Mouse (Mus musculus): ENCODE measurements around the gene Nup210. TPM values are rescaled to one million over a fixed set of nuclear protein-coding genes. Genes with fewer than 3 reads are reported as not detected.

Gene Nup210
- polyA plus RNA-seq, 1 experiment from 2014 or later, result 24.0 TPM

DNA sequence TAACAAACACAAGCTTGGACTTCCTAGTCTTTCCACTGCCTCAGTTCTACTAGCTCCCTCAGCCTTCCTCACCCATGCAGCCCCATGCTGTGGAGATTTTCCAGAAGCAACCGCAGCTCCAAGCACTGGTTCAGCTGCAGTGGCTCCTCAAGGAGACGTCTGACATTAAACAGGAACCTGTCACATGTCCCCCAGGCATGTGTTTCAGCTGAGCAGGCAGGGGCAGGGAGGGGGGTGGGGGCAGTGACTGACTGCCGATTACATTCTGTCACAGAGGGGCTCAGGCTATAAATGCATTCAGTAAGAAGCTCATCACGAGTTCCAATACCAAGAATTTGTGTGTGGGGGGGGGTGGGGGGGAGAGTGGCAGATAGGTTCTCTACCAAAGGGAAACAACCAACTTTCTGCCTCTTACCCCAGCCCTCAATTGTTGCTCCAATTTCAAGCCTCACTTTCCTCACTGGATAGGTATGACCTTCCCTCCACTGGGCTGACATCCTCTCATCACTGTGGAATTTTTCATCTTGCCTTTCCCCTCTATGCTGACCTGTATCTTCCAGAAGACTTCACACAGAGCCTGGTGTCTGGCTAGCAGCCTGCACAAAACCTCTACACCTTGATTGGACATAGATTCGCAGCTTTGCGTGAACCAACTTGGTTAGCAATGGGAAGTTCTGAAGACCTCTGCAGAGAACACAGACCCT, 71.8 kb downstream of the Nup210 start:
- H3K27ac ChIP-seq, result no peak overlapping the region
- DNase-seq (ENCODE audit: low spot score), result no peak
- peaks cover 70% of the 10 kb centered on the region for H3K36me3 ChIP-seq
- WGBS, result 65% methylated on average over 6 of the region's 6 CpGs
- H3K27me3 ChIP-seq (ENCODE audit: insufficient read depth, poor library complexity, severe bottlenecking), result no peaks in the 10 kb centered on the region
- H3K9me3 ChIP-seq, result no peaks in the 10 kb centered on the region
- no peak overlapping the region for H3K4me3 ChIP-seq
- H3K4me1 ChIP-seq (replicated peaks), result peaks cover 20% of the 10 kb centered on the region; the same call in 1 of the 2 replicates

DNA sequence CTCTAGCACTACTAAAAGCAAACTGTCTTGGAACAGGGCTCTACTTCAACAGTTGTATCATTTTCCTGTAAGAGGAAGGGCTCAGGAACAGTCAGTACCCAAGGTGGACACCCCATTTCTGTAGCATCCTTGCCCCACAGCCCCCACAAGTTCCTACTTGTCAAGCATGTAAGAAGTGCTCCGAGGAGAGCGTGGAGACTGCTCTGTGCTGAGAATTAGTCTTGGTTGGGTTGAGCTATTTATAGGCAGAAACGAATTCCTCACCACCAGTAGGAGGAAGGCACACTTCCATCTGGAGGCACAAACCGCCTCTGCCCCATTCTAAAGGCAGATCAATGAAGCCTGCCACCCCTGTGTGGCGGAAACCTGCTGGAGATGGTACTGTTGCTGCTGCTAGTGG, 75.3 kb downstream of the Nup210 start:
- no peaks in the 10 kb centered on the region for H3K9me3 ChIP-seq
- H3K36me3 ChIP-seq, result peaks cover 82% of the 10 kb centered on the region
- H3K27me3 ChIP-seq (ENCODE audit: insufficient read depth, poor library complexity, severe bottlenecking), result no peaks in the 10 kb centered on the region
- peaks cover 16% of the 10 kb centered on the region; the same call in 1 of the 2 replicates for H3K4me1 ChIP-seq (replicated peaks)
- H3K27ac ChIP-seq, result no peak overlapping the region
- H3K4me3 ChIP-seq, result no peak overlapping the region
- DNase-seq (ENCODE audit: low spot score), result no peak
- WGBS, result 56% methylated on average over 5 of the region's 5 CpGs

DNA sequence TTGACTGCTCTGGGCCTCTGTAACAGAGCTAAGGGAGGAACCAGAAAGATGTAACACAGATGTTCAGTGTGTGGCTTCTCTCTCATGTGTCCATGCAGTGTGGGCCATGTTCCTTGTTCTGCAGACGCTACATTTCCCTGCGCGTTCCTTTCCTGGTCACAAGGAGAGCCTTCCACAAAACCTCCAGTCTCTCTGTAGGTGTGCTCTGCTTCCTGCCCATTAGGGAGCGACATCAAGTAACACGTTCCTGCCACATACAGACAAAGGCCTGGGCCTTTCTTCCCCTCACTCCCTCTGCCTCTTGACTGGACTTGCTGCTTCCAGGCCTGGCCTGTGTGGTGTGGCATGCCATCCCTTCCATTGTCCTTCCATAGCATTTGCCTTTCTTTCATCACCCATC, 88.4 kb downstream of the Nup210 start:
- peaks cover 72% of the 10 kb centered on the region for H3K36me3 ChIP-seq
- 89% methylated on average over 5 of the region's 5 CpGs for WGBS

DNA sequence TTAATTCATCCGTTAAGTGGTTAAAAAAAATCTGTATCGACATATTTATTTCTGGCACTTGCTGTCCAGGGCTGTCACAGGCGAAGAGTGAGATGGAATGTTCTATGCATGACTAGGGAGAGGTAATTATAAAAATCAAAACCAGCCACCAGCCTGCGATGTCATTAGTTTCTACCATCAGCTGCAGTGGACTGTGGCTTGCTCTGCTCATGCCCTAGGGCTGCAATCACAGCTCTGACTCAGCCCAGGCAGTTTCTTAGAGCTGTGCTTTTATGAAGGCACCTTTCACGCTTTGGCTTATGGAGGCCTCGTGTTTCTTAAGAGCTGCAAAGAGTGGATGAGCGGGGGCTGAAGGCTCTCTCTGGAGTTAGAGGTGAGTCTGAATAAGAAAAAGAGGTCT, 95.8 kb downstream of the Nup210 start:
- 85% methylated on average over 7 of the region's 7 CpGs for WGBS
- no peaks in the 10 kb centered on the region for H3K4me1 ChIP-seq (replicated peaks)
- peaks cover 66% of the 10 kb centered on the region for H3K36me3 ChIP-seq
- H3K27me3 ChIP-seq (ENCODE audit: insufficient read depth, poor library complexity, severe bottlenecking), result no peaks in the 10 kb centered on the region
- no peak for DNase-seq (ENCODE audit: low spot score)
- no peak overlapping the region for H3K27ac ChIP-seq
- no peak overlapping the region for H3K4me3 ChIP-seq
- H3K9me3 ChIP-seq, result no peaks in the 10 kb centered on the region

More for the DNA sequence above, 88.4 kb downstream of the Nup210 start:
- Histone ChIP-seq H3K4me3 (no peak overlapping the region), H3K4me1 (replicated peaks) (no peaks in the 10 kb centered on the region), H3K9me3 (no peaks in the 10 kb centered on the region), H3K27ac (no peak overlapping the region), H3K27me3 (ENCODE audit: insufficient read depth, poor library complexity, severe bottlenecking) (no peaks in the 10 kb centered on the region)
- DNase-seq (ENCODE audit: low spot score), result no peak

DNA sequence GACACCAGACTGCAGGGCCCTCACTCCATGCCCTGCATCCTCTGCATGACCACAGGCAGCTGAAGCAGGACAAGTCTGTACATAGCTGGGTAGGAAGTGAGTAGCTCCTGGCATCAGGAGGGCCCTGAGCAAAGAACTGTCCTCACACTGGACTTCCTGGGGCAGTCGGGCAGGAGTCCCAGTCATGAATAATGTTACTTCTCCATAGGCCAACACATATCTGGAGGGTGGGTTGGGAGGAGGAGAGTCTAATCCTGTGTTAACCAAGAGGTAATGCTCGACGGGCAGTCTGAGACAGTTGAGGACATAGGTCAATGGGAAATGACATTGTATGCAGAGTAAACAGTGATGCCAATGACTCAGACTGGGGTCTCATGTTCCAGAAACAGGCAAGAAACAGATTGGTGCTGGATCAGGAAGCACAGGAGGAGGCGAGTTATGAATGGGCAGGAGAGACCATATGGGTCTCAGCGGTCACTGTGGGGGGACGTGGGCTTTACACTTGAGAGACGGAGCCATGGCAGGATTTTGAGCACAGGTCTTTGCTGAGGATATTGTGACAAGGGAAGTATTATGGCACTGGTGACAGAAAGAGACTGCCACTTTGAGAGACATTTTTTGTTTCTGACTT, 99.9 kb downstream of the Nup210 start:
- no peak for DNase-seq (ENCODE audit: low spot score)
- Histone ChIP-seq H3K27ac (no peak overlapping the region), H3K9me3 (no peaks in the 10 kb centered on the region), H3K4me3 (no peak overlapping the region), H3K4me1 (replicated peaks) (peaks cover 20% of the 10 kb centered on the region), H3K27me3 (ENCODE audit: insufficient read depth, poor library complexity, severe bottlenecking) (no peaks in the 10 kb centered on the region), H3K36me3 (peaks cover 64% of the 10 kb centered on the region)
- 89% methylated on average over 7 of the region's 7 CpGs for WGBS

DNA sequence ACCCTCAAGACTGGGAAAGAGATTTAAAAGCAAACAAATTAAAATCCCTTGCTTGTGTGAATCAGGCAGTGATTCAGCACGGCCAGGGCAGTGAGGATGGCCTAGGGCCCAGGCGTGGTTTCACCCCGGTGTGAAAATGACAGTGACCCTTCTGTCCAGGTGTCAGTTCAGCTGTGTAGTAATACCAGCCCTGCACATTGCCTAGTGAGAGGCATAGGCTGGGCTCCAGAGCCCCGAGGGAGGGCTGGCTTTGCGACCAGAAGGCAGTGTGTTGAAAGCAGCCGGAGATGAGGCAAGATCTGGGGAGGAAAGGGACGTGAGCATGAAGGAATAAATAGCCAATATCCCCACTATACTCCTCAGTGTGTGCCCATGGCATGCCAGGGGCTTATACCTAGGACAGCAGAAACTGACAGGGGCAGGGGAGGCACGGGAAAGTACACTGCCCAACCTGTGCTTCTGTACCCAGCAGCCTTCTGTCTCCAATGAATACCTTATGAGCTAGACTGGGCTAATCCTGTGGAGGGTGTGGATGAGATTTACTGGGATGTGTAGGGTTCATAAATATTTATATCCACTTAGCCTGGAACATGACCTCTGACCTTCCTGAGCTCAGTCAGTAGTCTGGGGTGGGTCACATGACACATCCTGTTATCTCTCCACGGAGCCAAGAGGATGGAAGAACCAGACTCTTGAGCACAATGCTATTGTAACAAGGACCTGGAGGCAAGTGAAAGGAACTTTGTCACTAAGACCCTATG, 102.3 kb downstream of the Nup210 start:
- H3K4me1 ChIP-seq (replicated peaks), result peaks cover 20% of the 10 kb centered on the region
- H3K27me3 ChIP-seq (ENCODE audit: insufficient read depth, poor library complexity, severe bottlenecking), result no peaks in the 10 kb centered on the region
- peak overlapping the region; percentile 51 for H3K27ac ChIP-seq
- H3K9me3 ChIP-seq, result no peaks in the 10 kb centered on the region
- 63% methylated on average over 9 of the region's 9 CpGs for WGBS
- peaks cover 44% of the 10 kb centered on the region for H3K36me3 ChIP-seq
- peak; percentile 29 for DNase-seq (ENCODE audit: low spot score)
- H3K4me3 ChIP-seq, result no peak overlapping the region

DNA sequence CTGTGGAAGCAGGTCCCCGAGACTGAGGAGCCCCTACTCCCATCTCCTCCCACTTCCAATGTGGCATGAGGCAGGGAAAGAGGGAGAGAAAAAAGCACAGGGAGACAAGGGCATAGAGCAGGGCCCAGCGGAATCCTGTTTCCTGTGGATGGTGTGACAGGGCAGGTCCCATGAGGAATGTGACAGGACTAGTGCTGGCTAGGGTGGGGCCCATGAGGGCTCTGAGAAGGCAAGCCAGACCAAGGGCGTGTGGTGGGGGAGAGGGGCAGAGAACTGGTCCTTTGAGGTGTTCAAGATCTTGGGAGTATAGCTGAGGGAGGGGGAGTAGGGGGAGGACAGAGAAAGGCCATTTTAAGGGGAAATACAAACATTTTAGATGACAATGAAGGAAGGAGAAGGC, 104.2 kb downstream of the Nup210 start:
- no peak overlapping the region for H3K4me3 ChIP-seq
- no peak for DNase-seq (ENCODE audit: low spot score)
- H3K36me3 ChIP-seq, result peaks cover 30% of the 10 kb centered on the region
- no peak overlapping the region for H3K27ac ChIP-seq
- no peaks in the 10 kb centered on the region for H3K27me3 ChIP-seq (ENCODE audit: insufficient read depth, poor library complexity, severe bottlenecking)
- peaks cover 20% of the 10 kb centered on the region for H3K4me1 ChIP-seq (replicated peaks)
- no peaks in the 10 kb centered on the region for H3K9me3 ChIP-seq
- WGBS, result 76% methylated on average over 3 of the region's 3 CpGs

DNA sequence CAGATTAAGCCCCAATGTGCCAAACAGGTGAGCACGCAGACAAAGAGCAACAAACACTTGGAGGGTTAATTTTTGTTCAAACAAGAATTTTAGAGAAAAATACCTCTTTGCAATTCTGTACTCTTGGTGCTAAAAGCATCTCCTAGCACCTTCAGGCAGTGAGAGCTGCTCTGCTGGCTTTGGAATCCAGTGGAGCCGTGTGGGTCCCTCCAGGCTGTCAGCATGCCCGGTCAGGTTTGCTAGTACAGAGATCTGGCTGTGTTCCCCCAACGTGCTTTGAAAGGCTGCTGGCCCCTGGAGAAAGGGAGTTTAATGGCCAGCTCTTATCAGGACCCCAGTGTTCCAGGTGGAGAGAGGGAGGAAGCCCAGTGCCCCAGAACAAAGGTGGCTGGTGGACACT, 105.1 kb downstream of the Nup210 start:
- peaks cover 20% of the 10 kb centered on the region for H3K4me1 ChIP-seq (replicated peaks)
- H3K27ac ChIP-seq, result no peak overlapping the region
- WGBS, result 74% methylated on average over 4 of the region's 4 CpGs
- H3K36me3 ChIP-seq, result peaks cover 25% of the 10 kb centered on the region
- no peaks in the 10 kb centered on the region for H3K27me3 ChIP-seq (ENCODE audit: insufficient read depth, poor library complexity, severe bottlenecking)
- no peaks in the 10 kb centered on the region for H3K9me3 ChIP-seq
- no peak for DNase-seq (ENCODE audit: low spot score)
- no peak overlapping the region for H3K4me3 ChIP-seq

DNA sequence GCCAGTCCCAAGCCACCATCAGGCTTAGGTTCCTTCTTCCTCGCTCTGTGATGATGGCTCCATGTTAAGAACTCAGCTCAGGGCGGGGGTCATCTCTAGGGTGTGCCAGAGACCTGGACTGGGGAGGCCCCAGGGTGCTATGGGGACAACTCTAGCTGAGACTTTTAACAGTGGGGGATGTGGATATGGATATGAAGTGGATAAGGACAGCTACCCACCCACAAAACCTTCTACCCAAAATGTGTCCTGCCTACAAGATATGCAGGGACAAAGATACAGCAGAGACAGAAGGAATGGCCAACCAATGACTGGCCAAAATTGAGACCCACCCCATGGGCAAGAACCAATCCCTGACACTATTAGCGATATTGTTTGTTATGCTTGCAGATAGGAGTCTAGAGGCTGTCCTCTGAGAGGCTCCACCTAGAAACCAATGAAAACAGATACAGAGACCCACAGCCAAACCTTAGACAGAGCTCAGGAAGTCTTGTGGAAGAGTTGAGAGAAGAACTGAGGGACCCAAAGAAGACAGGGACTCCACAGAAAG, 108.3 kb downstream of the Nup210 start:
- Histone ChIP-seq H3K36me3 (0 out of 2 replicates have a peak, but pooled peaks cover 3% of the 10 kb centered on the region), H3K9me3 (no peaks in the 10 kb centered on the region), H3K27ac (no peak overlapping the region), H3K4me1 (replicated peaks) (peaks cover 6% of the 10 kb centered on the region; the same call in 1 of the 2 replicates), H3K4me3 (no peak overlapping the region), H3K27me3 (ENCODE audit: insufficient read depth, poor library complexity, severe bottlenecking) (no peaks in the 10 kb centered on the region)
- WGBS, result 81% methylated on average over 3 of the region's 3 CpGs
- no peak for DNase-seq (ENCODE audit: low spot score)

DNA sequence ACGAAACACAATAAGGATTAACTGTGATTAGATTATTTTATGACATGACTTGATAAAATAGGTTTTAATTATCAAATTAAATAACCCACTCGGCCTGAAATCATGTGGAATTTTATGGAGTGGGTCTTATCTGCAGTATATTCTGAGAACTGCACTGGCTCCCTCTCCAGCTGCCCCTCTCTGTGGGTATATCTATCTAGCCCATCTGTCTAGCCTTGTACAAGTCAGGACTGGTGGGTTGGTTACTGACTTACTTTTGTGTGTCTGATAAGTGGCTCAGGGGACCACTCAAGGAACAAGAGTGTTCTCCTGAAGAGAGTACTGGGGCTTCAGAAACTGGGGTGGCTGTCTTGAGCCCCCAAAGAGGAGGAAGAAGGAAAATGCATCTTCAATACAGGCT, 109.4 kb downstream of the Nup210 start:
- no peaks in the 10 kb centered on the region for H3K9me3 ChIP-seq
- no peaks in the 10 kb centered on the region for H3K27me3 ChIP-seq (ENCODE audit: insufficient read depth, poor library complexity, severe bottlenecking)
- H3K27ac ChIP-seq, result no peak overlapping the region
- no peaks in the 10 kb centered on the region for H3K36me3 ChIP-seq
- WGBS, result 80% methylated on average over 2 of the region's 2 CpGs
- no peak for DNase-seq (ENCODE audit: low spot score)
- peaks cover 4% of the 10 kb centered on the region; the same call in 1 of the 2 replicates for H3K4me1 ChIP-seq (replicated peaks)
- no peak overlapping the region for H3K4me3 ChIP-seq

DNA sequence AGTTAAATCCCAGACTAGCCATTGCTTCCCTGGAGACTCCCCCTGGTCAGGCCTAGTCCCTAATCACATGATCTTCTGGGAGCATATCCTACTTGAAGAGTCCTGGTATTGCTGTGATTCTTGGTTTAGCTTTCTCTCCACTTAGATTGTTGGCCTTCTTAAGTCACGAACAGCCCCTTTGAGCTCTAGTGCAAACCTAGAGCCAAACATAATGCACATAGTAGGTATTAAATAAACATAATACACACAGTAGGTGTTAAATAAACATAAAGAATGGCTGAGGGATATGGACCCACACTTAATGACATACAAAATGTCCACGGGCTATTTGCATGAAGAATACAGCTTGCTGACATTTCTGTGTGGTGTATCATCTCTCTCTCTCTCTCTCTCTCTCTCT, 112.5 kb downstream of the Nup210 start:
- 94% methylated on average over 2 of the region's 2 CpGs for WGBS
- H3K27me3 ChIP-seq (ENCODE audit: insufficient read depth, poor library complexity, severe bottlenecking), result peaks cover 22% of the 10 kb centered on the region
- H3K4me1 ChIP-seq (replicated peaks), result peaks cover 18% of the 10 kb centered on the region
- H3K27ac ChIP-seq, result no peak overlapping the region
- no peak for DNase-seq (ENCODE audit: low spot score)
- no peaks in the 10 kb centered on the region for H3K36me3 ChIP-seq
- H3K4me3 ChIP-seq, result no peak overlapping the region
- no peaks in the 10 kb centered on the region for H3K9me3 ChIP-seq

DNA sequence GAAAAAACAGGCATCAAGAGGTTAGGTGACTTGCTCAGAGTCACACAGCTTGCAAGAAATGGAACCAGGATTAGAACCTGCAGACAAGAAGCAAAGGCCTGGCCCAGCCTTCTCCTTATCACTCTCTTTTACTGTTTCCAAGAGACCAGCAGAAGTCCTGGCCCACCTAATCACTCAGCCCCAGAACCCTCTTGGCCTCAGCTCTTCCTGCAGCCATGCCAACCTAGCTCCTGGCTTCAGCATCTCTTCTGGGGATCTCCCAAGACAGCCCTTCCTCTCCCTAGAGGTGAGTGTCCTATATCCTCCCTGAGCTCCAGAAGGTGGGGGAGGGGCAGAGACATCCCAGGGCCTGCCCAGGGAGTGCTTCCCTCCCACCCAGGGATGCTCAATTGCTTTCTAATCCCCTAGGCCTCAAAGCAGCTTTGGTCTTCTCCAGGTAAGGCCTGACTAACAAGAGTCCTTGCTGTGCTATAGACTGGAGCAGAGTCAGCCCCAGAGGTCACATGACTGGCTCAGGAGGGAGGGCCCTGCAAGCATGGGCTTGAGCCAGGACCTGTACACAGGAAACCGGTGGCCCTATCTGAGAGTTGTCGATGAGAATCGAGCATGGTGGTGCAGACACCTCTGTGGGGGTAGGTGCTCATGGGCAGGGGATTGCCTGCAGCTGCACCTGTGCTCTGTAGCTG, 113.2 kb downstream of the Nup210 start:
- no peak for DNase-seq (ENCODE audit: low spot score)
- 33% methylated on average over 3 of the region's 3 CpGs for WGBS
- Histone ChIP-seq H3K9me3 (no peaks in the 10 kb centered on the region), H3K27ac (no peak overlapping the region), H3K4me1 (replicated peaks) (peaks cover 18% of the 10 kb centered on the region), H3K4me3 (no peak overlapping the region), H3K27me3 (ENCODE audit: insufficient read depth, poor library complexity, severe bottlenecking) (peaks cover 22% of the 10 kb centered on the region), H3K36me3 (no peaks in the 10 kb centered on the region)

Measured in hindbrain, embryonic 10.5 days (tissue).